Mouse (Mus musculus) midbrain, embryonic 12.5 days (tissue): ENCODE data around the gene Agpat4. TPM values are rescaled to one million over a fixed set of nuclear protein-coding genes. Genes with fewer than 3 reads are reported as not detected.

Experiments used
- ATAC-seq: fragments of 200-750 bp; cut with Nextera tagmentation; 2 replicates; pipeline ENCODE4 v1.8.0; 2017; ENCODE audit warnings: low read depth, moderate TSS enrichment, moderate library complexity; ENCODE audit not compliant: low FRiP score
- H3K27ac ChIP-seq: fragments of 300-500 bp; sonication (generic); replicated peaks from 2 replicates; pipeline ENCODE4 v1.5.1; 2016; ENCODE audit warnings: mild to moderate bottlenecking
- H3K27me3 ChIP-seq: fragments of 300-500 bp; sonication (generic); 2 replicates; pipeline ENCODE4 v1.6.1; 2016; ENCODE audit warnings: mild to moderate bottlenecking
- H3K36me3 ChIP-seq: fragments of 300-500 bp; sonication (generic); 2 replicates; pipeline ENCODE4 v1.6.1; 2016
- H3K4me1 ChIP-seq: fragments of 300-500 bp; sonication (generic); 2 replicates; pipeline ENCODE4 v1.6.1; 2016
- H3K4me2 ChIP-seq: fragments of 300-500 bp; sonication (generic); replicated peaks from 2 replicates; pipeline ENCODE4 v1.6.1; 2016; ENCODE audit warnings: mild to moderate bottlenecking, moderate library complexity
- H3K4me3 ChIP-seq: fragments of 300-500 bp; sonication (generic); 2 replicates; pipeline ENCODE4 v1.5.1; 2016; ENCODE audit warnings: mild to moderate bottlenecking
- H3K9ac ChIP-seq: fragments of 300-500 bp; sonication (generic); replicated peaks from 2 replicates; pipeline ENCODE4 v1.6.1; 2016; ENCODE audit warnings: mild to moderate bottlenecking, moderate library complexity
- H3K9me3 ChIP-seq: fragments of 300-500 bp; sonication (generic); 2 replicates; pipeline ENCODE4 v1.6.1; 2016; ENCODE audit warnings: mild to moderate bottlenecking
- WGBS: fragments of 180-500 bp; shearing (Covaris S2); methylation state at CpG from one replicate; pipeline ENCODE4 v1.1.7; 2016; 5-methylcytosine and 5-hydroxymethylcytosine counted together
- polyA plus RNA-seq: library from polyadenylated mRNA; unstranded; fragments of >200 nt; fragmentation: Nextera tagmentation; extraction: Ambion mirVana; gene quantifications from 2 replicates; pipeline ENCODE4 v1.2.1, GENCODE M21; 2016

Agpat4 gene
- polyA plus RNA-seq, 1 experiment from 2014 or later: 42.4 TPM

- no peak for ATAC-seq
- H3K27ac ChIP-seq: no peak overlapping the region
- H3K36me3 ChIP-seq: peaks cover 32% of the 10 kb centered on the region
- H3K4me3 ChIP-seq: no peak overlapping the region
- no peaks in the 10 kb centered on the region for H3K4me1 ChIP-seq
- H3K27me3 ChIP-seq: no peaks in the 10 kb centered on the region
- 94% methylated on average over 2 of the region's 2 CpGs for WGBS
- no peak overlapping the region for H3K4me2 ChIP-seq
- H3K9me3 ChIP-seq: no peaks in the 10 kb centered on the region
- no peak overlapping the region for H3K9ac ChIP-seq
Measured at GRCm38 (mm10) chr17:12150970-12151369, 32.5 kb downstream of the Agpat4 start.

DNA sequence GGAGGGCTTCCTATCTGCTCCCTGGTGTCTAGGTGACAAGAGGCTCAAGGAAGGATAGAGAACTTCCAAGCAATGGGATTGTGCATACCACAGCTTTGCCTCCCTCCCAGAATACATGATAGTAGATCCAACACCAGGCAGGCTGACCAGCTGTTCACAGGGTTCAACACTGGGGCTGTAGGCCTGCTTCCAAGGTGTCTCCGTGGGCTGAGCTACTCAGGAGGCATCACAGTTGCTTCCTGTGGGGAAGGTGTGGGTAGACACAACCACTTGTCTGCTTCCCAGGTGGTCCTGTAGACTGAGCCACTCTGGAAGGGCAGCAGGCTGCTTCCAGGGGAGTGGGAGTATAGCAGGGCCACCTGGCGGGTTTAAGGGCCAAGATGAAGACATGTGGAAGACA is 35.8 kb downstream of the Agpat4 start:
- H3K36me3 ChIP-seq: peaks cover 30% of the 10 kb centered on the region
- WGBS: 74% methylated on average over 2 of the region's 2 CpGs
- no peaks in the 10 kb centered on the region for H3K27me3 ChIP-seq
- no peak overlapping the region for H3K4me2 ChIP-seq
- no peak overlapping the region for H3K9ac ChIP-seq
- no peaks in the 10 kb centered on the region for H3K4me1 ChIP-seq
- no peak for ATAC-seq
- H3K9me3 ChIP-seq: no peaks in the 10 kb centered on the region
- no peak overlapping the region for H3K27ac ChIP-seq
- H3K4me3 ChIP-seq: no peak overlapping the region

DNA sequence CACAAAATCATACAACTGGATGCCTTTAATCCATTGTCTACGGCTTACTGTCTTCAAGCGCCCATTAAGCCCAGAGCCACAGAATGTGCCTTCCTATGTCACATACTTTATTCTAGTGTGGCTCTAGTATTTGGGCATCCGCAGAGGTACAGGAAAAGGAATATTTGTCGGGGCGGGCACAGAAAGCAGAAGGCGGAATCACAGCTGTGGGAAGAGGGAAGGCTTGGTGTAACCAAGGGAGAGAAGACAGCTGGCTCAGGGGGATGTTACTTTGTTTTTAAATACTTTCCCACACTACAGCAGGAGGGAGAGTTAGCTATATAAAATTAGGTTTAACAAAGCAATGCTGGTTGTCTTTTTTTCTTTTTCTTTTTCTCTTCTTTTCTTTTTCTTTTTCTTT is 36.7 kb downstream of the Agpat4 start:
- 86% methylated on average over 6 of the region's 6 CpGs for WGBS
- H3K4me3 ChIP-seq: no peak overlapping the region
- H3K4me2 ChIP-seq: no peak overlapping the region
- no peak overlapping the region for H3K27ac ChIP-seq
- no peak overlapping the region for H3K9ac ChIP-seq
- no peaks in the 10 kb centered on the region for H3K4me1 ChIP-seq
- peaks cover 37% of the 10 kb centered on the region for H3K36me3 ChIP-seq
- H3K27me3 ChIP-seq: no peaks in the 10 kb centered on the region
- ATAC-seq: no peak
- no peaks in the 10 kb centered on the region for H3K9me3 ChIP-seq

GRCm38 (mm10) chr17:12155872-12156271 is 37.4 kb downstream of the Agpat4 start:
- Histone ChIP-seq H3K9me3 (no peaks in the 10 kb centered on the region), H3K27ac (no peak overlapping the region), H3K9ac (no peak overlapping the region), H3K4me3 (no peak overlapping the region), H3K36me3 (peaks cover 40% of the 10 kb centered on the region), H3K4me1 (no peaks in the 10 kb centered on the region), H3K27me3 (no peaks in the 10 kb centered on the region), H3K4me2 (no peak overlapping the region)
- ATAC-seq: no peak
- WGBS: 84% methylated on average over 4 of the region's 4 CpGs

DNA sequence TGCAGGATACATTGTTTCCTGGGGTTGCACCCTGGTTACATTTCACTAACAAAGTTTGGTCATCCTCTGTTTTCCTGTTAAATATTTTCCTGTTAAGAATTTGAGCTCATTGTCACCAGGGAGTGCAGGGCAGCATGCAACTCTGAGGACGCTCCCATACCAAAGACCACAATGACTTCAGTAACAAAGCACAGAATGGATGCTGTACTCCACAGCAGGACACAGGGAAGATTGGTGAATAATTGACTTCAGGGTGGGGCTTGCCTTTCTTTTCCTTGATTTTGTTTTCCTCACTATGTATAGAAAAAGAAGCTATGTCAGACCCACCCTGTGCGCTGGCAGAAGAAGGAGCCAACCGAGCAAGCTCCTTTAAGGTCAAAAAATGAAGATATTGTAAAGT is 38.2 kb downstream of the Agpat4 start:
- no peak overlapping the region for H3K27ac ChIP-seq
- WGBS: 78% methylated on average over 3 of the region's 3 CpGs
- no peaks in the 10 kb centered on the region for H3K4me1 ChIP-seq
- H3K9me3 ChIP-seq: no peaks in the 10 kb centered on the region
- no peak overlapping the region for H3K4me2 ChIP-seq
- H3K36me3 ChIP-seq: peaks cover 45% of the 10 kb centered on the region
- no peak for ATAC-seq
- no peak overlapping the region for H3K4me3 ChIP-seq
- H3K9ac ChIP-seq: no peak overlapping the region
- no peaks in the 10 kb centered on the region for H3K27me3 ChIP-seq

GRCm38 (mm10) chr17:12157203-12157602 is 38.7 kb downstream of the Agpat4 start:
- H3K4me2 ChIP-seq: no peak overlapping the region
- 98% methylated on average over 2 of the region's 2 CpGs for WGBS
- H3K27ac ChIP-seq: no peak overlapping the region
- H3K9me3 ChIP-seq: no peaks in the 10 kb centered on the region
- no peaks in the 10 kb centered on the region for H3K27me3 ChIP-seq
- no peak overlapping the region for H3K4me3 ChIP-seq
- no peaks in the 10 kb centered on the region for H3K4me1 ChIP-seq
- no peak for ATAC-seq
- peaks cover 40% of the 10 kb centered on the region for H3K36me3 ChIP-seq
- H3K9ac ChIP-seq: no peak overlapping the region

DNA sequence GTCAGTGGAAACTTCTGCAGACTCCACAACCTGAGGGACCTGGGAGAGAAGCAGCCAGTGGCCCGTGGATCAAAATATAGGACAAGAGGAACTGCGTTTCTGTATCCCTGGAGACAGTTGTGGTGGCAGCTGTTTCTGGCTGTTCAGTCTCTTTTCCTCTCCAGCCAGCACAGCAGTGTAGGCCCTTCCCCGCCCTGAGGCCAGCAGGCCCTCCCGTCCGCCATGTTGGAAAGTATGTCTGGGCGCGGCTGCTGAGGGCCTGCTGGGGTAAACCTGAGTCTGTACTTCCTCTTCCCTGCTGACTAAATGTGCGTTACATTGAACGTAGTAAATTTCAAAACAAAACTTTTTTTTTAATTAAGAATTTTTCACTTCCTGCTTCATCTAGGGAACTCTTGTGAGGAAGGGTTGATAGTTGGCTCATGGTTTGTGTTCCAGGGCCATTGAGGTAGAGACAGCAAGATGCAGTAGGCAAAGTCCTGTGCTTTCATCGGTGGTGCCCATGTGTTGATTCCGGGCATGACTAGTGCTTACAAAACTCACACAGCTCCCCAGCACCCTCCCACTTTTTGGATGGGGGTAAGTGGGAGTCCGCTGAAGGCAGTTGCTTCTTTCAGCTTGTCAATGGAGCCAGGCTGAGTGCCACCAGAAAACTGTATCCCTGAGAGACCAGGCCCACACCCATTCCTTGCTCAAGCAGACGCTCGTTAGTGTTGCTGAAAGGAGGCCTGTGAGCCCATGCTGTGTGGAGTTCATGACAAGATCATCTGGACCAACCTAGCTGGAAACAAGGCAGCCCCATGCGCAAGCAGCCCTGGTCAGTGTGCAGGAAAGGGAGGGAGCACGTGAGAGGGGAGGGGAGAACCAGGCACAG is 40.9 kb downstream of the Agpat4 start:
- Histone ChIP-seq H3K36me3 (peaks cover 18% of the 10 kb centered on the region), H3K4me3 (no peak overlapping the region), H3K9me3 (no peaks in the 10 kb centered on the region), H3K9ac (no peak overlapping the region), H3K27me3 (no peaks in the 10 kb centered on the region), H3K4me2 (no peak overlapping the region), H3K4me1 (peaks cover 9% of the 10 kb centered on the region), H3K27ac (no peak overlapping the region)
- ATAC-seq: no peak
- WGBS: 93% methylated on average over 16 of the region's 16 CpGs

DNA sequence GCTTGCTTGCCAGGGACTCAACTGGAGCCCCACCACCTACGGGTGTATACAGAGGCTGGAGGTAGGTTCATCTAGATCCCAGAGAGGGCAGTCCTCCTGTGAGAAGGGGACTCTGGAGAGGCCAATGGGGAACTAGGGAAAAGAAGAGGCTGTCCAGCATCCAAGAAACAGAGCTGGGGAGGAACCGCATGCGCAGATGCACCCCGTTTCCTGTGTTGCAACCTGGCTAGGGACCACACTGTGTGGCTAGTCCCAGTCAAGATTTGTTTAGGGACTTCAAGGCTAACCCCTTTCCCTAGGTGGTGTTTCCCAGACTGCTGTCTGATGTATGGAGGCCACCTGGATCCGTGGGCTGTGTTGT is 41.5 kb downstream of the Agpat4 start:
- ATAC-seq: no peak
- H3K9ac ChIP-seq: no peak overlapping the region
- no peaks in the 10 kb centered on the region for H3K9me3 ChIP-seq
- H3K36me3 ChIP-seq: peaks cover 16% of the 10 kb centered on the region; the same call in 1 of the 2 replicates
- H3K27ac ChIP-seq: no peak overlapping the region
- H3K4me3 ChIP-seq: no peak overlapping the region
- peaks cover 9% of the 10 kb centered on the region for H3K4me1 ChIP-seq
- WGBS: 87% methylated on average over 5 of the region's 5 CpGs
- no peaks in the 10 kb centered on the region for H3K27me3 ChIP-seq
- no peak overlapping the region for H3K4me2 ChIP-seq

DNA sequence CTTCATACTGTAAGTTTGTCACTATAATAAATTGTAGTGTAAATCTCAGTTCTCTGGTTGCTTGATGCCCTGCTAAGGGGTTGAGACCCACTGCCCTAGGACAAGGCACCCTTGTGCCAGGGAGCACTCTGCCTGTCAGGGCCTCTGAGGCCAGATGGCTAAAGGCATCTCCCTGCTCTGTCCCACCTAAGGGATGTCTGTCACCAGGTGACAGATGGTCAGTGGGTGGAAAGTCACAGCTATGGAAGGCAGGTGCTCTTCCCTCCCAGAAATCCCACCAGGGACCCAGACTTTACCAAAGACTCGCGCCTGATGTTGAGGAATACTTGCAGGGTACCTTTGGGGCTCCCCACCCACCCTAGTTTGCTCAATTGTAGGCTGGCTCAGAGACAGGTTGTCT is 42.0 kb downstream of the Agpat4 start:
- Histone ChIP-seq H3K27me3 (no peaks in the 10 kb centered on the region), H3K36me3 (peaks cover 16% of the 10 kb centered on the region; the same call in 1 of the 2 replicates), H3K4me1 (peaks cover 9% of the 10 kb centered on the region), H3K4me2 (no peak overlapping the region), H3K9ac (no peak overlapping the region), H3K4me3 (no peak overlapping the region), H3K27ac (no peak overlapping the region), H3K9me3 (no peaks in the 10 kb centered on the region)
- WGBS: 90% methylated on average over 2 of the region's 2 CpGs
- no peak for ATAC-seq

DNA sequence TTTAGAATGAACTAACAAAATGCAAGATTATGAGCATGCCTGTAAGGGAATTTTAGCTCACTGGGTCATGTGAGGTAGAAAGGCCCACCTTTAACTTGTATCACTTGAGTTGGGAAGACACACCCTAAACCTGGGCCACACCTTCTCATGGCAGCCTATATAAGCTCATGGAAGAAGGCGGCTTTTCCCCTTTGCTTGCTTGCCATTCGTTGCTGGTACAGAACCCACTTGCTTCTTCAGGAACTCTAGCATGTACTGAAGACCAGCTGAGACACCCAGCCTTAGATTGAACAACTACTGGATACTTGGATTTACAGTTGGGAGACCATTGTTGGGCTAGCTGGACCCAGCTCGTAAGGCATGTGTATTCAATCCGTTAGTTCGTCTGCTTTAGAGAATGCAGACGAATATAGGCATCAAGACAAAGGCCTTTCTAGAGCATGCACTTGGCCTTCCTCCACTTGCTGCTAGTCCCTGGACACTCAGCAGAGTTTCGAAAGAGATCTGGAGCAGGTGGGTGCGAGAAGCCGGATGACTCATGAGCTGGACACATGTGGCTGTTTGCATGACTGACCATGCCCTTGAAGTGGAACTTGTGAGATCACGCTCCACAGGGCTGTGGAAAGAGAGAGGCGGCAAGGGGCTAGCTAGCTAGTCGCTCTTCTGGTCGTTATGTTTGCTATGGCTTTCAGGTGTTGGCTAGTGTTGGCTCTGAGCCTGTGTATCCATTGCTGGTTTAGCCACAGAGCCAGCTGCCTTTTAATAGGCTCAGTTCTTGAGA is 42.7 kb downstream of the Agpat4 start:
- ATAC-seq: no peak
- 96% methylated on average over 13 of the region's 13 CpGs for WGBS
- Histone ChIP-seq H3K27ac (no peak overlapping the region), H3K27me3 (no peaks in the 10 kb centered on the region), H3K4me2 (no peak overlapping the region), H3K4me1 (peaks cover 9% of the 10 kb centered on the region), H3K9me3 (no peaks in the 10 kb centered on the region), H3K4me3 (no peak overlapping the region), H3K36me3 (peaks cover 16% of the 10 kb centered on the region; the same call in 1 of the 2 replicates), H3K9ac (no peak overlapping the region)

GRCm38 (mm10) chr17:12161877-12162276 is 43.4 kb downstream of the Agpat4 start:
- no peak overlapping the region for H3K4me3 ChIP-seq
- WGBS: 92% methylated on average over 7 of the region's 7 CpGs

GRCm38 (mm10) chr17:12162824-12163223 is 44.3 kb downstream of the Agpat4 start:
- ATAC-seq: no peak
- Histone ChIP-seq H3K4me3 (no peak overlapping the region), H3K4me1 (peaks cover 13% of the 10 kb centered on the region), H3K9ac (no peak overlapping the region), H3K4me2 (no peak overlapping the region), H3K9me3 (no peaks in the 10 kb centered on the region), H3K27ac (no peak overlapping the region), H3K27me3 (no peaks in the 10 kb centered on the region), H3K36me3 (peaks cover 16% of the 10 kb centered on the region; the same call in 1 of the 2 replicates)
- WGBS: 91% methylated on average over 4 of the region's 4 CpGs

More at GRCm38 (mm10) chr17:12161877-12162276, 43.4 kb downstream of the Agpat4 start:
- no peak overlapping the region for H3K27ac ChIP-seq
- H3K36me3 ChIP-seq: peaks cover 16% of the 10 kb centered on the region; the same call in 1 of the 2 replicates
- H3K9me3 ChIP-seq: no peaks in the 10 kb centered on the region
- H3K4me2 ChIP-seq: no peak overlapping the region
- no peaks in the 10 kb centered on the region for H3K27me3 ChIP-seq
- peaks cover 9% of the 10 kb centered on the region for H3K4me1 ChIP-seq
- no peak for ATAC-seq
- H3K9ac ChIP-seq: no peak overlapping the region
